Mouse (Mus musculus) embryo, embryonic 11 days (tissue): Measurements from ENCODE around the gene Prkca.

ENCODE experiments used
- DNase-seq: peaks from one replicate; pipeline ENCODE4 v3.0.0-alpha.2; 2015

The Prkca gene

DNA sequence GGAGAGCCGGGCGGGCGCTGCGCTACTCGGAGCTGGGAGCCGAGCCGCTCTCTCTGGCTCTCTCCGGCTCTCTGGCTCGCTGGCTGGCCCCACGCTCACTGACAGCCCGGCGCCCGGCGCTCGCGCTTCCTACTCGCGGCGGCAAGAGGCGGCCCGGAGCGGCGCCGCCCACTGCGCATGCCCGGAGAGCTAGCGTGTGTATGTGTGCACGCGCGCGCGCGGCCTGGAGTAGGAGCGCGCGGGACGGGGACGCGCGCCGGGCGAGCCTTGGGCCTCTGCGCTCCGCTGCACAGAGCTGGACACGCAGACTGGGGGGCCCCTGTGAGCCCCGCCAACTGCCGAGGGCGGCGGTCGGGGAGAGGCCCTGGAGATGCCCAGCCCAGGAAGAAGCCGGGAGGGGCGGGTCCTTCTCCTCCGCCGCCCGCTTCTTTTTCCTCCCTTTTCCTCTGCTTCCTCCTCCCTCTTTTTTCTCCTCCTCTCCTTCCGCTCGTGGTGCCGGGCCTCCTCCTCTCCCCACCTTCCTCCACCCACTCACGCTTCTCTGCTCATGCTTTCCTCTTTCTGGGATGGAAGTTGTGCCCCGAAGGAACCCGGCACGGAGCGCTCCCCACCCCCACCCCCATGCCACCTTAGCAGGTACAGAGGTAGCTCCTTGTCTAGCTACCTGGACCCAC, at the start of gene Prkca:
Prkca (minus strand) TSS at position 140 of the 674 bp plus-strand sequence.
- peak; percentile 98 for DNase-seq

DNA sequence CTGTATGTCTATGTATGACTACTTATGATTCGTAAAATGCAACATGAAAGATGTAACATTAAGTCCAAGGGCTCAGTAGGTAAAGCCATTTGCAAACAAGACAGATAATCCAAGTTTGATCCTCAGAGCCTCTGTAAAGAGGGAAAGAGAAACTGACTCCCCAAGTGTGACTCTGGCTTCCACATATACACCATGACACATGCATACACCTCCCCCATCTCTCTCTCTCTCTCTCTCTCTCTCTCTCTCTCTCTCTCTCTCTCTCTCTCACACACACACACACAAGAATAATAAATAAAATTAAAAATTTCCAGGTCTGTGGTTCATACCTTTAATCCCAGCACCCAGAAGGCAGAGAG, 41.9 kb upstream of the Prkca start:
- no peak for DNase-seq

DNA sequence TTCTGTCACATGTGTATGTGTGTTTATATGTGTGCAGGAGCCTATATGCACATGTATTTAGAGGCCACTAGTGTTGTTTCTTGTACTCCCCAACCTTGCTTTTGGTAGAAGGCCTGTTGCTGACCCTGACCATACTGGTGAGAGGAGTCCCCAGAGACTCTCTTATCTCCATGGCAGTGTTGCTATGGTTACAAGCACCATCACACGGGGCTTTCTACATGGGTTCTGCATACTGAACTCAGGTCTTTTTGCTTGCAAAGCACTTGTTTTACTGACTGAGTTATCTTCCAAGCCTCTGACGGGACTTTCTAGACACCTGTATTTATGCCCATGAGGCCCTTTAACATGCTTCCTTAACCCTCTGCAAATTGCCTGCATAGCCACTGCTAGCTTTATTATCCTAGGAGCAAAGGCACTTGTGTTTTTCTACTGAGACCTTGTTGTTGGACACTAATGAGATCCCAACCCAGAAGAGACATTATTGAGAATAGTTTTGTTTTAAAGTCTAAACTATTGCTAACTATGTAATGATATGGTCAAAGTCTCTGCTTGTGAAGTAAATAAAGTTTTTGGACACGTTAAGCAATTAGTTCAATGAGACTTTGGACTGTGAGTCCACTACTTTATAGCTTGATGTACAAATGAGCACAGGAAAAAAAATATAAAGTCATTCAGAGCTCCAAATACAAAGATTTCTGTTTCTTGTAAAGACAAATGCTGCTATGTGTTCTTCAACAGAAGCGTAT, 41.4 kb upstream of the Prkca start:
- DNase-seq = peak; percentile 37

DNA sequence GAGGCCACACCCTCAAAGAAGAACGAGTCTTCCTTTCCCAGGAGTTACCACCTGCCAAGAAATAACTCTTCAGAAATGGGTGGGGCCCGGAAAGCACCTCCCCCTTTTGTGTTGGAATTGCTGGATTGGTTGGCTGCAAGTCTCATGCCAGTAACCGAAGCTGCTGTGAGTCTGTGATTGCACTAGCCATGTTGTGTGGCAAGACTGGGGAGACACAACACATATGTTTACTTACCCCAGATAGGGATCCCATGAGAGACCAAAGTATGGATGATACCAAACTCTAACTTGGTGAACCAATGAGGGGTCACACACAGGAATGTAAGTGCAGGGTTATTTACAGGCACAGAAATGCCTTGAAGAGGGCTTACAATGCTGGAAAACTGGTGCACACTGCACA, 38.9 kb upstream of the Prkca start:
- no peak for DNase-seq

DNA sequence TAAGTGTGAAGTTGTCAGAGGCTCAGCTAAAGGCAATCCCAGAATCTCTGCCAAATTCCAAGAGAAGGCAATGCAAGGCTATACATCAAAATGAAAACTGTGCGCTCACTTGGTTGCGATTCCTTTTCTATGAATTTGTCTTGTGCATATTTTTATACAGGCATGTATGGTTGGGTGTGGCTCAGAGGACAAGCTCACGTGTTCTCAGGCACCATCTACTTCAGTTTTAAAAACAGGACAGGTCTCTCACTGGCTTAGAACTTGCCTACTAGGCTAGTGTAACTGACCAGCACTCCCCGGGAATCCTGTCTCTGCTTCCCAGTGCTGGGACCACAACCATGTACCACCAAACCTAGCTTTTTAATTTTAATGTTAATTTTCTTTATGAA, 34.6 kb upstream of the Prkca start:
- DNase-seq = no peak

DNA sequence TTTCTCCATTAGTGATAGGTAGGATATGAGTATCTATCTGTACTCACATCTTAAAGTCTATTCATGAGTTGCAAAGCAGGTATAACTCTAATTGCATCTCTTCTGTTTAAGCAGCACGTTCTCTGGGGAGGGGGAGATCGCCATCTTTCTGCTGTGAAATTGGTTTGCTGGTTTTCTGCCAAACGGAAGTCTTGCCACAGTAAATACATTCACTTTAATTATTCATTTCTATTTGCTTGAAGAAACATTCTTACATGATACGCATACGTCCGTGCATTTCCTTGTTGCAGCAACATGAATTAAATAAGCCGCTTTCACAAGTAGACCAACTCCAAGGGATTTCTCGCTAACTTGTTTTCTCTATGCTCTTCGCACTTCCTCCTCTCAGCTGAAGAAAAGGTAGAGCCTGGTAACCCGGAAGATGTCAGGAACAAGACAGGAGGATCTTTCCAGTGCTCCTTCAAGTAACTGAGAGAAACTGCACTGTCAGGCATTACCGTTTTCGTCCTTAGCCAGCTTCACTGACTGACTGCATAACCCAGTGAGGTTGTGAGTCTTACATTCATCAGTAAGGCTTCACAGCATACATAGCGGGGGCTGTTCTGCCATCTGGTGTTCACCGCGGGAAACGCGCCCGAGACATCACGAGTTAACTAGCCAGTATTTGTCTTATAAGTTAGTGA, 34.1 kb upstream of the Prkca start:
- DNase-seq = peak; percentile 85

DNA sequence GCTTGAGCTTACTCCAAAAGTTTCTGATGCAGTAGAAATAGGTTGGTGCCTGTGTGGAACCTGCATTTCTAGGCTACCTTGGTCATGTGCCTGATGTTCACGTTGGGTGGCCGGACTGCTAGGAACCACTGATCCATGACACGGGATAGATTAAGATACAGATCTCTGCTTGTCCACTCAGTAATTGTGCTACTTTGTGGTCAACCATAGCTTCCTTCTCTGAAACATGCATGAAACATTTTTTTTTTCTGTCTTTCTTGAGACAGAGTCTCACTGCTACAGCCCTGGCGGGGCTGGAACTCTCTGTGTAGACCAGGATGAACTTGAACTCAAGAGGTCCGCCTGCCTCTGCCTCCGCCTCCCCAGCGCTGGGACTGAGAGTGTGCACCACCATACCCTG, 33.1 kb upstream of the Prkca start:
- no peak for DNase-seq

DNA sequence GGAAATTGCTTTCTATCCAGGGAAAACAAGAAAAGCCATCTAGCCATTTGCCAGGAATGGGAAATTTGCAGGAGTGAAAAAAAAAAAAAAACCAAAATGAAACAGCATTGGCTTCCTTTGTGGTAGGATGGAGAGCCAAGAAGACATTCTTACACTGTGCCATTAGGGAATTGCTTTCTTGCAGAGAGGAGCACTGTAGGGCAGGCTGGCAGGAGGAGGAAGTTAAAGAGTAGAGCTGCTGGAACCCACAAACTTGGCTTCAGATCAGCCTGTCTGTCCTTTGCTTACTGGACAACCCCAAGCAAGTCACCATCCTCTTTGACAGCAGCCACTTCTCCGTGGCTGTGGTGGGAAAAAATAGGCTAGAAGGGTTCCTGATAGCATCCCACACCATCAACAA, 23.3 kb upstream of the Prkca start:
- no peak for DNase-seq

DNA sequence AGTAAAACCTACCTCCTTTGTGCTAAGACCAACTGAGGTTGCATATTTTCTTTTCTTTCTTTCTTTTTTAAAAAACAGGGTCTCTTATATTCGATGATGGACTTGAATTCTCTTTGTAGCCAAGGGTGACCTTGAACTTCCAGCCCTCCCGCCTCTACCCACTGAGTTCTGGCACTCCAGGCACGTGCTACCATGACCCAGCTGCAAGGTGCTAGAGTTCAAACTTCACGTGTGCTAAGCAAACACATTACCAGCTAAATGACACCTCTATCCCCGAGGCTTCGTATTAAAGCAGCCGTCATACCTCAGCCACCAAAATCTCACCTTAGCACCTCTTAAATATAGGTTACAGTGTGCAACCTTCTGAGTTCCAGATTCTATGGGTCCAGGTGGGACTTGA, 21.9 kb upstream of the Prkca start:
- no peak for DNase-seq

DNA sequence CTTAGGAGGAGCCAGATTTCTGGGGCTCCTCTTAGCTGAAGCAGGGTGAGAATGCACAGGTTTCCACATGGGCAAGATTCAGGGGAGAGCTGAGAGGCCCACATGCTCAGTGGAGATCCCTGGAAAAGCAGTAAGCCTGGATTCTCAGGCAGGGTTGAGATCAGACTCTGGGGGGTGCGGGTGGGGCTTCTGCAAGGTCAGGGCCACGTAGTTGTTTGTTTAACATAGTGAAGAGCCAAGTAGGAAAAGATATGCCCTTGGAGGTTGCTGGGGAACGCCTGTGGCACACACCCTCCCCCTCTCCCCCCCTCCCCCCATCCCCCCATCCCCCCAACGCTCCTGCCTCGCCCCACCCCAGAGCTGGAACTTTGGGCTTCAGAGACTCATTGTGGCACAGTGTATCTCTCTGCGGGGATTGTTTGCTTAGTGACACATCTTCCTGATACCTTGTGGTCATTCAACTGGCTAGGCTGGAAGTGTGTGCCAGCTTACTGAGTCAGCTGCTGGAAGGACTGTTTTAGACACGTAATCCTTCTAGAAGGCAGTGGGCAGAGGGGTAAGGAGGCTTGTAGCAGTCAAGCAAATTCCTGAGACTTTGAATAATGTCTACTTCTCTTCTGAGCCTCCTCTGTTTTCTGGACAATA, 21.3 kb upstream of the Prkca start:
- DNase-seq = no peak

DNA sequence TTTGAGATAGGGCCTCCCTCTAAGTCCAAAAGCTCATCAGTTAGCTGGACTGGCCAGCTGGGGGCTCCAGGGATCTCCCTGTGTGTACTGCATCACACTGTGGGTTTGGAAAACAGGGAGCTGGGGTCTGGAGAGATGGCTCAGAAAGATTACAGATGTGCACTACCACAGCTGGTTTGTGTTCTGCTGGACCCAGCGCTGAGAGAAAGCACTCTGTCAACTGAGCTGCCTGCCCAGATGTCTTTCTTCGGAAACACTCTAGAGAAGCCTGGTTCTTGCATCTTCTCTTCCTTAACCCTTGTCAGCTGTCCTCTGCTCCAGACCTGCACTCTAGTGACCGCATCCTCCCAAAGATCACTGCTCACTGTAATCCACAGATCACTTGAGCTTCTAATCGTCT, 20.3 kb upstream of the Prkca start:
- no peak for DNase-seq

DNA sequence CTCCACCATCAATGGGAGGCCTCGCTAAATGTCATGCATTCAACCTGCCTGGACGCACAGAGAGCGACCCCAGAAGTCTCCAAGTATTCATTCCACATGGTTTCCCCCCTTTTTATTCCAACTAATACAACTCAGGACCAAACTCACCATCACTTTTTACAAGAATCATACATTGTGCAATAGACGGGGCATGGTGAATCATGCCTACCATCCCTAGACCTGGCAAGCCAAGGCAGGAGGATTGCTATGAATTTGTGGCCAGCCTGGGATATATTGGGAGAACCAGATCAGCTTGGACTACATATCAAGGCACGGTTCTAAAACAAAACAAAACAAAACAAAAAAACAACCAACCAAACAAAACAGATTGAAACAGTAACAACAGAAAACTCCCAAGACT, 19.2 kb upstream of the Prkca start:
- DNase-seq = no peak

DNA sequence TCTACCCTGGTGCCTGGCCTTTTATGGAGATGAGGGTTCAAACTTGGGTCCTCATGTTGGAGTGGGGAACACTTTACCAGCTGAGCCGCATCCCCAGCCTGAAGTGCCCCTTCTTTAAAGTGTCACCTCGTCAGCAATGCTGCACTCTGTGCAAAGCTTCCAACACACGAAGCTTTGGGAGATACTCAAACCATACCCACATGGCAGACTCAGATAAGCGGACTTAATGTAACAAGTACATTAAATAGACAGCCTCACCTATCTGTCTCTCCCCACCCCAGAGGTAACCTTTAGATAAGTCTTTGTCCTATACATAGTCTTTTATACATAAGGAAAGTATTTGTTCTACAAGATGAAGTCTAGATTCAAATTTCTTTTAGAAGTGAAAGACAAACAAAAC, 17.3 kb upstream of the Prkca start:
- no peak for DNase-seq

DNA sequence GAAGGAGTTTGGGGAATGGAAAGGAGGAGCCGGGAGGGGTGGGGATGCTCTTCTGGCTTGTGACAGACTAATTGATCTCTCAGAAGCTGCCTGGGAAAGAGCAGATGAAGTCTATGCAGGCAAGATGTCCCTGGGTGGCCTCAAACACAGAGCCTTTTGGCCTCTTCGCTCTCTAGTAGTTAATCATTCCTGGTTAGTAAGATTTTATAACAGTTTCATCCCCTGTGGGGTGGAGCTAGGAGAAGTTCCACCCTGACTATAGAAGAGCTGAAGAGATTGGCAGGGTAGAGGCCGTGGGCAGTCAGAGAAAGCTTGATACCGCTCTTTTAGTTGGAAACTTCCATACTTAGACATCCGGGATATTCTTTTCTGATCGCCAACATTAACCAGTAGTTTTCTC, 15.2 kb upstream of the Prkca start:
- no peak for DNase-seq

DNA sequence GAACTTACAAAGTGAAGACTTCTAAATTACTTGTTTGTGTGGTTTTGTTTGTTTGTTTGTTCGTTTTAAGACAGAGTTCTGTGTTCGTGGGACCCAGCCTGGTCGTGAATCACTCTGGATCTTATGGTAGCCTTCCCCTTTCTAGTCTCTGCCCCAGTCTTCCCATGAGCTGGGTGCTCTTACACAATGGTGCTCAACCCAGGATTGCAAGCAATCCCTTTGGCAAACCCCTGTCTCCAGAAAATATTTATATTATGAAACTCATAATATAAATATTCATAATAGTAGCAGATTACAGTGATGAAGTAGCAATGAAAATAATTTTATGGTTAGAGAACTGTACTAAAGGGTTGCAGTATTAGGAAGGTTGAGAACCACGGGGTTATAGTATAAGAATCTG, 12.3 kb upstream of the Prkca start:
- DNase-seq = no peak

DNA sequence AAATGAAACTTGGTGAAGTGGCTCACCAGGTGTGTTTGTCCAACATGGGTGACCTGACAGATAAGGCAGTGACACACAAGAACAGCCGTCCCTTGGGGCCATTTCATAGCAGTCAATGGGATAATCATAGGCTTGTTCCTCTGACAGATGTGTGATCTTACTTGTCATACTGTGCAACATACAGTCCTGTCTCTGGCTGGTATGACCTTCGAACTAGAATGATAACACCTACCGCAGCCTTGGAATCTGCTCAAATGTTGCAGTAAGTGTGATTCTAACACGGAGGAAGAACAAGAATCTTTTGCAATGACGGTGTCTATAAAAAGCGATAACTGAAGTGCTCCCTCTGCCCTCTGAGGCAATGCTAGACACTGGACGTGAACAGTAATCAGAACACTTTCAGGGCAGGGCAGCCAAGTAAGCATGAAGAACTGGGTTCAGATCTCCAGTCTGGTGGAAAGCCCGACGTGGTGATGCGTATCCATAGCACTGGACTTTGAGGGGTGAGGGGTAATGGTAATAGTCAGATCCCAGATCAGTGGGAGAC, 9.2 kb upstream of the Prkca start:
- no peak for DNase-seq

DNA sequence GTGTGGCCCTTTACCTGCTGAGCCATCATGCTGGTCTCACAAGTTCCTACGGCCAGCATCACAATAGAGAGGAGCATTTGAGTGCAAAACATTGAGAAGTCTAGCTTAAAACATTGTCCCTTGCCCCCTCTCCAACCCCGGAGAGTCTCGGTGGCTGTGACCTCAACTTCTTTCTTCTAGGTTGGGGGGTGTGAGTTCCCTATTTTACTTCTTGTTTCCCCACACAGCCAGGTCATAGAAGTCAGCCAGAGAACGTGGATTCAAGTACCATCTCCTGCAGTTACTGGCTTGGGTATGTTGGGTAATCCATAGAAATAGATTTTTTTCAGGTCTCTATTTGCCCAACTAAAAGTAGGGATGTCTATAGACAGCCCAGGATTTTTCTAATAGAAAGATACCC, 7.1 kb upstream of the Prkca start:
- no peak for DNase-seq

DNA sequence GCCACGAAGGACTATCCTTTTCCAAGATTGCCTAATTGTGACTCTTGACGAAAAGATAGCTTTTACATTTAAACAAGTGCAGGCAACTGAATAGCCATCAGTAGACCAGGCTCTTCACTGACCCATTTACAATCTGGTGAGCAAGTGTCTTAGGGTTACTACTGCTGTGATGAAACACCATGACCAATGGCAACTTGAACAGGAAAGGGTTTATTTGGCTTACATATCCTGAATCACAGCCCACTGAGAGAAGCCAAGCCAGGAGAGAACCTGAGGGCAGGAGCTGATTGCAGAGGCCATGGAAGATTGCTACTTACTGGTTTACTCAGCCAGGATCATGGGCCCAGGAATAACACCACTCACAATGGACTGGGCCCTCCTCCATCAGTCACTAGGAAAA, 1.6 kb upstream of the Prkca start:
- no peak for DNase-seq

DNA sequence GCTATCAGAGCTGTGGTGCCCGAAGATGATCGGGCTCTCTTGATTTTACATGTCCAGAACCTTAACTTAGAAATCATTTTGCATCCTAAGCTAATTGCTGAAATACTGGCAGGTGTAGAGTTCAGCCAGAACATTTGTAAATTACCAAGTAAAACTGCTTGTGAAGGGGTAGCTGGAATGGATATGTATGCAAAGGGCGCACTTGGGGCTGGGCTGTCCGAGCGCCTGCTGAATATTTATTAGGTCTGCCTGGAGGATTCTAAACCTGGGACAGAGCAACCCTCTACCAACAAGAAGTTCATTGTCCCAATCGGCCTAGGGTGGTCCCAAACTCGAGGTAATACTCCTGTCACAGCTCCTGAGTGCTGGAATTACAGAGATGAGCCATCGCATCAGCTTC, 1.0 kb upstream of the Prkca start:
- DNase-seq = no peak

DNA sequence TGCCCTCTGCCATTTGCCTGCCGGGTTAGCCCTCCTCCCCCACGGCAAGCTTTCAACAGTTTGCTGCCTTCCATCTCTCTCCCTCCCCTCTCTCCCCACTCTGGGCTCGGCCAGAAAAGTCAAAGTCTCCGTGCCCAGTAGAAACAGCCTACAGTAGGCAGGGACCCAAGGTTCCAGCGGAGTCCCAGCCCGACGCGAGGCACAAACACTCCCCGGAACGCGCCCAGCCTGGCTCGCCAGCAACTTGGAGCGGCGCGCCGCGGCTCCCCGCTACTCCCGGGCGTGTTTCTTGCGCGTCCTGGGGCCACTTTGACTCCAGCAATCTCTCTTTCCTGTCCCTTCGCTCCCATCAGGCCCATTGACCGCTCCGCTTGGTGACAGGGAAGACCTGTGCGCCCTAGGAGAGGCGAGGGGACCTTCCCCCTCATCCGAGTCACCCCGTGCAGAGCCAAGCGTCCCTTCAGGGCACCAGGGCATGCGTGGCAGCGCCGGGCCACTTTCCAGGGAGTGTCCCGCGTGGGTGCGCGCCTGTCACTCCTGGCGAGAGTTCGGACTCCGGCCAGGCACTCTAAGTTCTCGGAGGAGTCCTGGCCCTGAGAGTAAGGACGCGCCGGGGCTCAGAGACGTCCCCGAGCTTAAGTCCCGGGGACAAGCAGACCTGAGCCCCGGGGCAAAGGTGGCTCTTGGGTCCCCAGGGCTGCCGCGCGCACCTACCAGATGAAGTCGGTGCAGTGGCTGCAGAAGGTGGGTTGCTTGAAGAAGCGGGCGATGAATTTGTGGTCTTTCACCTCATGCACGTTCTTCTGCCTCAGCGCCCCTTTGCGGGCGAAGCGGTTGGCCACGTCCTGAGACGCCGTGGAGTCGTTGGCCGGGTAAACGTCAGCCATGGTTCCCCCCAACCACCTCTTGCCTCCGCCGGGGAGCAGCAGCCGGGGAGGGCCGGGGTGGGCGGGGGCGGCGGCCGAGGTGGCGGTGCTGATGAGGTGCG, 653 bp downstream of the Prkca start, which contains the start of gene Apoh:
Apoh (plus strand) TSS at position 574 of the 988 bp plus-strand sequence.
- peak; percentile 67 for DNase-seq

DNA sequence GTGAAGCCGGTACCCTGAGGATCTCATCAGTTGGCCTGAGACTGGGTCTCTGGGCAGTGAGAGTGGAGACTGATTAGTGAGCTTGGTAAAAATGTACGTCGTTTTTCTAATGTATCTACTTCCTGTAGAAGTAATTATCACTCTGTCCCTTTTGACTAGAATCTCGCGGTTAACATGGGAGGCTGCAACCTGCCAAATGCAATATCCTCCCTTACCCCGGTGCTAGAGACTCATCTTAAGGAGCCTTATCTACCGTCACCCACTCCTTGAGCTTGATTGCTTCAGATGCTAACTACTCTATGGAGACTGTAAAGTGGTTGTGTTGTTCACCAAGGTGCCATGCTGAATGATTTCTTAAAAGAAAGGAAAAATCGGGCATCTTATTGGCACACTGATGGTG, 1.9 kb downstream of the Prkca start:
- no peak for DNase-seq

DNA sequence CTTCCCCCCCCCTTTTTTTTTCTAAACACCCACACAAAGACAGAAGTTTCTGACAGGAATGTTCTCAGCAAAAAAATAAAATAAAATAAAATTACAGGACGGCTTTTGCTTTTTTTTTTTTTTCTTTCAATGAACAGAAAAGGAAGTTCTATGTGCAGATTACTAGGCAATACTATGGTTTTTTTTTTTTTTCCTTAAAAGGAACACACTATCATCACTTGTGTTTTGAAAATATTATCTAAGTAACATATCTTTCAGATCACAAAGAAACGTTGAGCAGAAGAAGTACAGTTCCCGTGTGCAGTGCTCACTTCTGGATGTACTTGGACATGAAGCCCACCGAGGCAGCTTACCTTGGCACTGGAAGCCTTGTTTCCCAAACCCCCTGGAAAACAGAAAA, 3.4 kb downstream of the Prkca start:
- DNase-seq = no peak
